Mouse (Mus musculus) monocyte, adult 5-6 weeks (primary cell): ENCODE measurements around the gene Rasgrf2. TPM values are rescaled to one million over a fixed set of nuclear protein-coding genes. Genes with fewer than 3 reads are reported as not detected.
A peak's percentile ranks its signal among the peaks of the same experiment; 100 is the strongest.

ENCODE experiments used
- ATAC-seq: fragments of 153-309, 156-312 bp; replicated peaks from 2 replicates; pipeline ENCODE4 v1.8.0; 2017; ENCODE audit warnings: mild to moderate bottlenecking; ENCODE audit not compliant: low TSS enrichment, insufficient number of reproducible peaks, severe bottlenecking, poor library complexity, low FRiP score
- total RNA-seq: library from RNA; stranded (forward); fragments of 200-1000, 200-491, 200-594 nt; gene quantifications from 3 replicates; pipeline ENCODE4 v1.2.3, GENCODE M21; 2017

Rasgrf2 gene
- total RNA-seq, 1 experiment from 2014 or later: 4.1 TPM

GRCm38 (mm10) chr13:91908202-91908980 lies 223.1 kb downstream of the Rasgrf2 start:
- ATAC-seq: peak; percentile 73

- no peak for ATAC-seq
Measured at GRCm38 (mm10) chr13:91906338-91906737, 225.1 kb downstream of the Rasgrf2 start.

GRCm38 (mm10) chr13:91896476-91896875 lies 235.0 kb downstream of the Rasgrf2 start:
- ATAC-seq: no peak

- no peak for ATAC-seq
Measured at GRCm38 (mm10) chr13:91893132-91893531, 238.3 kb downstream of the Rasgrf2 start.

GRCm38 (mm10) chr13:91890031-91890619 lies 241.3 kb downstream of the Rasgrf2 start:
- no peak for ATAC-seq

- no peak for ATAC-seq
Measured at GRCm38 (mm10) chr13:91884714-91885386, 246.6 kb downstream of the Rasgrf2 start.

GRCm38 (mm10) chr13:91881837-91882480 lies 249.5 kb downstream of the Rasgrf2 start:
- ATAC-seq: no peak

- ATAC-seq: no peak
Measured at GRCm38 (mm10) chr13:91880256-91880655, 251.2 kb downstream of the Rasgrf2 start.

- no peak for ATAC-seq
Measured at GRCm38 (mm10) chr13:91877996-91878395, 253.5 kb downstream of the Rasgrf2 start.

GRCm38 (mm10) chr13:91877350-91877749 lies 254.1 kb downstream of the Rasgrf2 start:
- no peak for ATAC-seq

- no peak for ATAC-seq
Measured at GRCm38 (mm10) chr13:91876741-91877349, 254.6 kb downstream of the Rasgrf2 start, which contains the start of gene Ckmt2. Ckmt2 (minus strand) TSS chr13:91876885.

GRCm38 (mm10) chr13:91875581-91875980 lies 255.9 kb downstream of the Rasgrf2 start:
- no peak for ATAC-seq

GRCm38 (mm10) chr13:91874565-91874964 lies 256.9 kb downstream of the Rasgrf2 start:
- ATAC-seq: no peak

- ATAC-seq: no peak
Measured at GRCm38 (mm10) chr13:91873734-91874329, 257.6 kb downstream of the Rasgrf2 start.

GRCm38 (mm10) chr13:91868577-91868976 lies 262.9 kb downstream of the Rasgrf2 start:
- ATAC-seq: no peak

- no peak for ATAC-seq
Measured at GRCm38 (mm10) chr13:91858835-91859234, 272.6 kb downstream of the Rasgrf2 start.

- ATAC-seq: no peak
Measured at GRCm38 (mm10) chr13:91857427-91857826, 274.0 kb downstream of the Rasgrf2 start.

- no peak for ATAC-seq
Measured at GRCm38 (mm10) chr13:91854412-91854811, 277.0 kb downstream of the Rasgrf2 start.
